Mouse (Mus musculus) kidney, postnatal 36 days (tissue): ENCODE data around the gene C130050O18Rik.
A peak's percentile ranks its signal among the peaks of the same experiment; 100 is the strongest.

Experiments used
- DNase-seq, 2 experiments: peaks; one replicate each; pipeline ENCODE4 v3.0.0; 2021 to 2022; ENCODE audit warnings: mixed read lengths in 2 of 2

C130050O18Rik gene

DNA sequence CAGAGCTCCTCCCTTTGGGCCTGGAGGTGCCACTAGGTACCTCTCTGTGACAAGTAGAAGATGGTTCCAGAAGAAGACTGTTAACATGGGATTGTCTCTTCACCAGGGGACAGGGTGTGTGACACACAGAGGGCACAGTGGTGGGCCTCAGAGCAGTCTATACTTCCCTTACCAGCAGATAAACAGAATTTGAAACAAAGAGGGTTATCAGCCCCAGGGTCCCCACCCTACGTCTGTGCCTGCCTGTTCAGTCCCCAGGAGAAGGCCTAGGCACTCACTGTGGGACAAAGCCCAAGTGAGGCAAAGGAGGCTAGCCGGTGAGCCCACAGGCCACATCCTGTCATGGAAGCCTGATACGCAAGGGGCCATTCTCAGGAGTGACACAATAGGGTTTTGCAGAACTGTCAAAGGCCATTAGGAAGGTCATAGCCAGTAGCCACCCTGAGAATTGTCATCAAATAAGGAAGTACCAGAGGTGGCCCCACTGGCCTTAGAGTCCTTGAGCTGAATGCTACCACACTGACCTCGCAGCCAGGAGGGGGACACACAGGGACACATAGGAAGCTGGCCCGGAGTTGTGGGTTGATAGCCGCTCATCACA lies at the start of gene C130050O18Rik:
Gene C130050O18Rik (plus strand): TSS at position 480 of the 601 bp plus-strand sequence.
- DNase-seq = no peak

DNA sequence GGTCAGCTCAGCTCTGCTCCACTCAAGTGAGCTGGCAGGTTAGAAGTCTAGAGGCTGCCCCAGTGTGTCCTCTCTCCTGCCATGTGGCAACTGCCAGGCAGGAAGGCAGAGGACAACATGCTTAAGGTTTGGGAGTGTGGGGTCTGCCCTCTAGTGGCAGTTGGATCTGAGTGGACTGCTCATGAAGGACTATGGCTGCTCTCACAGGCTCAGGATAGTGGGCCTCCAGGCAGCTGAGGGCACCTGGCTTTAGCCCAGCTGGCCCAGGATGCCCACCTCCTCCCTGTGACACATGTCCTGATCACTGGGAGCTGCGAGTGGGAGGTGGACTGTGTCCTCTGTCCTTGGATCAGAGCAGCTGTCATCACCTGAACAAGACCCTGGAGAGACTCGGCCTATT lies 46.4 kb upstream of the C130050O18Rik start:
- DNase-seq = peak; percentile 72 to 81

DNA sequence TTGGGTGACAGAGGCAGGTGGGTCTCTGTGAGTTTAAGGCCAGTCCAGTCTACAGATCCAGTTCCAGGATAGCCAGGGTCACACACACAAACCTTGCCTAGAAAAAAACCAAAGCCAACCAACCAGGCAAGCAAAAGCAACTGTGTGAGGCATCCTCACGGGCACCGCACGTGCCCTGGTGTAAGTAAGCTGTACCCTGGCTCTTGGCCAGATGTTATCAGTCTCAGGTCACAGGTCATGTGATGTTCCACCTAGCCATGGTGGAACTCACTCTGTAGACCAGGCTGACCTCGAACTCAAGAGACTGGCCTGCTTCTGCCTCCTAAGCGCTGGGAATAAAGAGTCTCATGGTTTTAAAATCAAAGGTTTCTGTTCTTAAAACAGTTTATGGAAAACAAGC lies 45.8 kb upstream of the C130050O18Rik start:
- no peak for DNase-seq

DNA sequence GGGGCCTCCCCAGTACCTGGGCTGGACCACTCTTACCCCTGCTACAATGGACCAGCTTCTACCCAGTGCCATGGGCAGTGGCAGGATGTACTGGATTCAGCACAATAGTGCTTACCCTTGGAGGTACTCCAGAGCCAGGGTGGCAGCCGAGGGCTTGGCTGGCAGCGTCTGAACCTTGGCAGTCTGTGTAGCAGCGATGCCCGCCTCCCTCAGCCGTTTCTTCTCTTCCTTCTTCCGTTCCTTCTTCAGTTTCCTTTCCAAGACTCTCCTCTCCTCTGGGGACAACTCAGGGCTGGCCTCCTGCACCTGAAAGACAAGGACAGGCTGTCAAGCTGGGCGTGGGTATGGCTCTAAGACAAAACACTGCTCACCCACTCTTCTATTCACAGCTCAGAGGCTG lies 41.2 kb upstream of the C130050O18Rik start:
- DNase-seq = peak in 1 of 2 experiments; percentile 14

- peak; percentile 91 to 97 for DNase-seq
Measured at GRCm38 (mm10) chr5:139364260-139364910, 40.7 kb upstream of the C130050O18Rik start.

GRCm38 (mm10) chr5:139364911-139365571 lies 40.0 kb upstream of the C130050O18Rik start:
- peak in 1 of 2 experiments; percentile 66 for DNase-seq

- DNase-seq = peak in 1 of 2 experiments; percentile 27
Measured at GRCm38 (mm10) chr5:139365827-139366226, 39.3 kb upstream of the C130050O18Rik start.

DNA sequence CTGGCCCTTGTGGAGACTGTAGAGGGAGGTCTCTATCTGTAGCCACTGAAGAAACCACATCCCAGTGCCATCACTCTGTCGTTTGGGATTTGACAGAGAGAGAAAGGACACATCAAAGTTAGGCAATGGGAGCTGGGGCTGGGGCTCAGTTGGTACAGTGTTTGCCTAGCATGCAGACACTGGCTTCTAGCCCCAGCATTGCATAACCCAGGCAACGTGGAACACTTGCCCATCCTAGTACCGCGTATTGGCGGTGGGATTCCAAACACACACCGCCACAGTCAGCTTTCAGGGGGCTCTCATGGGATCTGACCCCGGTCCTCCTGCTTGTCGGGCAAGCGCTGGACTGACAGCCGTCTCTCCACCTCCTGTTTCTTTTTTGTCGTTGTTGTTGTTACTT lies 38.6 kb upstream of the C130050O18Rik start:
- DNase-seq = no peak

DNA sequence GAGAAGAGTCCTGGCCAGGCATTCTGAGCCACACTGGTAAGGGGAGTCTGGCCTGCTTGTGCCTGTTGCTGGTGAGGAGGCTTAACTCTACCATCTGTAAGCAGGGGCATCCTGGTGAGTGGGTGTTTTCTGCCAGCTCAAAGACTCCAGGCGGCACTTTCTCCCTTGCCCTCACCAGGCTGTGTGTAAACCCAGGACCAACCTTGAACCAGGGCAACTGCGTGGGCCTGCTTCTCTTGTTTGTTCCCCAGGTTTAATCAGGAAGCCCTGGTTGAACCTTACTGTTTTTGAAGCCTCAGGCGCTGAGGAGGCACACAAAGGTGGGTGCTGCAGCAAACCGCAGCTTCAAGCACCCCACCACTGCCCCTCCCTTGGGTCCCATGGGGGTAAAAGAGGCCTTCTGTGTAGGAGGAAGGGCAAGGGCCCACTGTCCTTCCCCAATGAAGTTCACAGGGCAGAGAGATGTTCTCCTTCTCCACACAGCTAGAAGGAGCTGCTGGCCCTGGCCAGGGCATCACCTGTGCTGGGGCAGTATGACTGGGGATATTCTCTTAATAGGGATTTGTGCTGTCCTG lies 37.1 kb upstream of the C130050O18Rik start:
- DNase-seq = no peak

GRCm38 (mm10) chr5:139368638-139369320 lies 36.3 kb upstream of the C130050O18Rik start:
- DNase-seq = peak; percentile 83 to 89

GRCm38 (mm10) chr5:139370336-139370735 lies 34.7 kb upstream of the C130050O18Rik start:
- DNase-seq = no peak

DNA sequence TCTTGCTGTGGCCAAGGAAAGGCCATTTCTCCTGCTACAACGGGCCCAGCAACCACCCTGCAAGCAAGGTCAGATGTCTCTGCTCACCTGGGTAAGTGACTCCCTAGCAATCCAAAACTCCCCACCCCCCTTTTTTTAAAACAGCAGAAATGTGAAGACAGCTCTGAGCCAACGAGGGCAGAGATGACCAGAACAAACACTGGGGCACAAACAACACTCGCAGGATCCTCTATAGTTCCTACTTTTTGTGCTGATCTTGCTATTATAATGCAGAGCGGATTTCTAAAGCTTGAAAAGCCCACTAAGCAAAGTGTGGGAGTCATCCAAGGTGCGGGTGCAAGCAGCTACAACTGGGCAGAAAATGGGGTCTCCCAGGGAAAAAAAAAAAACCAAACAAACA lies 34.0 kb upstream of the C130050O18Rik start:
- DNase-seq = no peak

- peak; percentile 95 to 97 for DNase-seq
Measured at GRCm38 (mm10) chr5:139371631-139372401, 33.3 kb upstream of the C130050O18Rik start.

GRCm38 (mm10) chr5:139373126-139373525 lies 32.0 kb upstream of the C130050O18Rik start:
- DNase-seq = peak in 1 of 2 experiments; percentile 55

DNA sequence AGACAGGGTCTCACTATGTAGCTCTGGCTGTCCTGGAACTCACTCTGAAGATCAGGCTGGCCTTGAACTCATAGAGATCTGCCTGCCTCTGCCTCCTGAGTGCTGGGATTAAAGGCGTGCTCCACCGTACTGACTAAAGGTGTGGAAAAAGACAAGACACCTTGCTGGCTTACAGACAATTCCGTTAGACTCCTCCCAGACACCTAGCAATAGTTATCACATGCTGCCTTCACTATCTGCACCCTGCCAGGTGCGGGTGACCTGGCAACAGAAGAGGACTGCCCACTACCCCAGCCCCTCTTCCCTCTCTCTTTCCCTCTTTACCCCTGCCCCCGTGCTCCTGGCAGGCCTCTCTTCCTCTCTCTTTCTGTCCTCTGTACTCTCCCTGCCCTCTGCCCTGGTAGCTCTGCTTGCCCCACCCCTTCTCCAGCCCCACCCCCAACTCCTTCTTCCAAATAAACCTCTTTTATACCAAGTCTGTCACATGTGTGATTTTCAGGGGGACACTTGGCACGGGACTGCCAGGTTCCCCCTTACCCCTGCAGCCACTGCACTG lies 31.1 kb upstream of the C130050O18Rik start:
- DNase-seq = peak; percentile 67 to 68

DNA sequence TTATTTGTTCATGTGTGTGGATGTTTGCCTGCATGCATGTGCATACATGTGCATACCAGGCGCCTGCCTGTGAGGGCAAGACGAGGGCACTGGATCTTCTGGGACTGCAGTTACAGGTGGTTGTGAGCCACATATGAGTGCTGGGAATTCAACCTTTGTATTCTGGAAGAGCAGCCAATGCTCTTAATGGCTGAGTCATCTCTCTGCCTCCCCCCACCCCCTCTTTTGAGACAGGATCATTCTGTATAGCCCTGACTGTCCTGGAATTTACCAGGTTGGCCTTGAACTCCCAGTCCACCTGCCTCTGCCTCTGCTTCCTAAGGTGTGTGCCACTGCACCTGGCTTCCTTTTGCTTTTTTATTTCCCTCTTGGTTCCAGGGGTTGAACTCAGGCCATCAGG lies 30.2 kb upstream of the C130050O18Rik start:
- no peak for DNase-seq

DNA sequence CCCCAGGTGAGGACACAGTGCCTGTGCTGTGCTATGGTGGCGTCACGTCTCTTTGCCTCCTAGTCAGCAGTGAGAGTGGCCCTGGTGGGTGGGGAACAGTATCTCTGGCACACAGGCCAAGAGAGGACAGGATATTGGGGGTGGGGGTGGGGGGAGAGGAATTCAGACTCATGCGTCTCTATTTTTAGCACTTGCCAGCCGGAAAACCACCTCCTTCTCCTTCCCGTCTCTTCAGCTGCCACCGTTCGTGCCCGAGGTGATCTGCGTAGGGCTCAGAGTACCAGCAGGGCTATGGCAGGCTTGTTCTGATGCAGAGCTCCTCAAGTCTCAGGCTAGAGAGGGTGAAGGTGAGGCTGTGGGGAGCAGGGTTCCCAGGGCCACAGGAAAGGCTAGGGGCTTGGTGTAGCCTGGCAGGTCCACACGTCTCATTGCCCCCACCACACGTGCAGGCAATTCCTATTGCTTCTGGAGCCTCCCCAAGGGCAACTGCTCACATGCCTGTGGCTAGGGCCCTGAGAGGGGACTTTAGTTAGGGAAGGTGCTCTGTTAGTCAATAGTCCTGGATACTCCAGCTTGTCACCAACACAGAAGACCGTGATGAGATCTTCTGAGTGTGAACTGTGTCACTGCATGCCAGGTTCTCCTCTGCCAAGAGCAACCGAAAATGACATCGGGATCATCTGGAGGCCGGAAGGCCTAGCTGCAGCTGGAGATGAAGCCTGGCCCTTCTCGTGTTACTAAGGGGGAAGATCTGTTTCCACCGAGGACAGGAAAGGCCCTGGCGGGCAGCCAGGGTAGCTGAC lies 27.4 kb upstream of the C130050O18Rik start, which contains the start of gene Gpr146:
Gene Gpr146 (plus strand): TSS at position 230 of the 803 bp plus-strand sequence.
- peak; percentile 86 to 87 for DNase-seq

GRCm38 (mm10) chr5:139378271-139378556 lies 26.9 kb upstream of the C130050O18Rik start:
- no peak for DNase-seq

GRCm38 (mm10) chr5:139378986-139379629 lies 26.0 kb upstream of the C130050O18Rik start:
- DNase-seq = peak; percentile 93 to 97

DNA sequence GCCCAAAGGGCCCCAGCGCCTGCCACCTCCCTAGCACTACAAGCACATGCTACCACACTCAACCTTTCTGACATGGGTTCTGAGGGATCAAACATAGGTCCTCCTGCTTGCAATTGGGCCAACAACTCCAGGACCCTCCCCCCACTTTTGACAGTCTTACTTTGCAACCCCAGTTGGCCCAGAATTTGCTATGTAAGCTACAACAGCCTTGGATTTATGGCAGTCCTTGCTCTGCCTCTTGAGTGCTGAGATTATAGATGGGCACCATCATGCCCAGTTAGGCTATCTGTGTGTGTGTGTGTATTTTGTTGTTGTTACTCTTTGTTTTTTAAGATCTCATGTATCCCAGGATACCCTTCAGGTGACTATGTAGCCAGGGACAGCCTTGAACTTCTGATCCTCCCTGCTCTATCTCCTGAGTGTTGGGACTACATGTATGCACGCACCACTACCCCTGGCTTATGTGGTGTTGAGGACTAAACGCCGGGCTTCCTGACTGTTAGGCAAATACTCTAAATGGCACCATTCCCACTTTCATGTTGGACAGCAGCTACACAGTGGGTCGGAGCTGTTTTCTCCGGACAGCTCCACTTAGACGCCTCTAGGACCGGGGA lies 25.2 kb upstream of the C130050O18Rik start:
- DNase-seq = no peak
